Mouse (Mus musculus): ENCODE data around the gene Itgad. TPM values are rescaled to one million over a fixed set of nuclear protein-coding genes. Genes with fewer than 3 reads are reported as not detected.

Gene Itgad
- polyA plus RNA-seq, 1 experiment from 2014 or later = not detected

DNA sequence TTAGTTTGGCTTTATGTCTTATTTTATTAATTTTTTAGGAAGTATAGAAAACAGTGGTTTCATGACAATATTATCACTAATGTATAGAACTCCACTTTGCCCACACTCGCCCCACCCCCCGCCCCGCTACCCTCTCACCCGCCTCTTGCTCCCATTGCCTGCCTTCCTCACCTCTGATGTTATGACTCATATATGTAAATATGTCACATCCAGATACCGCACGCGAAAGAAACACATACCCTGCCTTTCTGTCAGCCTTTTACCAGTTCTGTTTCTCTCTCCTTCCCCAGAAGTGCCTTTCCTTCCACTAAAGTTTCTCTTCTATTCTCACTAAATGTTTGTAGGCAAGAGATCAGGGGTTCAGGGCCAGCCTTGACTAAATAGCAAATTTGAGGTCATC is 12.2 kb downstream of the Itgad start:
- no peak overlapping the region for H3K9ac ChIP-seq (ENCODE audit: low read length)
- H3K4me1 ChIP-seq (ENCODE audit: control insufficient read depth, insufficient read depth, low read length) = no peaks in the 10 kb centered on the region
- no peaks in the 10 kb centered on the region for H3K27me3 ChIP-seq (ENCODE audit: control insufficient read depth, insufficient read depth, low read length)
- H3K4me2 ChIP-seq (ENCODE audit: low read depth, low read length) = no peak overlapping the region
- H3K36me3 ChIP-seq (ENCODE audit: control insufficient read depth, insufficient read depth, low read length) = no peaks in the 10 kb centered on the region
- ATAC-seq (ENCODE audit: insufficient read depth, low FRiP score) = no peak
- WGBS = 67% methylated on average over 7 of the region's 7 CpGs
- no peak overlapping the region for H3K4me3 ChIP-seq (replicated peaks; ENCODE audit: low read length)
- no peak overlapping the region for H3K27ac ChIP-seq (ENCODE audit: low read length)
- H3K9me3 ChIP-seq (replicated peaks; ENCODE audit: control insufficient read depth, low read length) = no peaks in the 10 kb centered on the region

DNA sequence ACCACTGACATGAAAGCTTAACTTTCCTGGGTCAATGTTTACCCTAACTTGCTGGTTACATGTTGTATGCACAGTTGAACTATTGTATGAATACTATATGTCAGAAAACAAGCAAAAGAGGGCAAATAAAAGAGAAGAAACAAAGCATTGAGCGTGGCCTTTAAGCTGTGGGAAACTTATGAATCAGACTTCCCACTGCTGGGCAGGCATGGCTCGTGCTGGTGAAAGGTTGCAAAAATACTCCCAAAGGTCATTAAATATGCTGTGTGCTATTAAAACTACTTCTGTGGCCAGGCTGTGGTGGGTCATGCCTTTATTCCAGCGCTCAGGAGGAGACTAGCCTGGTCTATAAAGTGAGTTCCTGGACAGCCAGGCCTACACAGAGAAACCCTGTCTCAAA is 15.8 kb downstream of the Itgad start:
- no peak for ATAC-seq (ENCODE audit: insufficient read depth, low FRiP score)
- Histone ChIP-seq H3K4me2 (ENCODE audit: low read depth, low read length) (no peak overlapping the region), H3K27ac (ENCODE audit: low read length) (no peak overlapping the region), H3K9me3 (replicated peaks; ENCODE audit: control insufficient read depth, low read length) (no peaks in the 10 kb centered on the region), H3K4me3 (replicated peaks; ENCODE audit: low read length) (no peak overlapping the region), H3K4me1 (ENCODE audit: control insufficient read depth, insufficient read depth, low read length) (no peaks in the 10 kb centered on the region), H3K27me3 (ENCODE audit: control insufficient read depth, insufficient read depth, low read length) (no peaks in the 10 kb centered on the region), H3K9ac (ENCODE audit: low read length) (no peak overlapping the region), H3K36me3 (ENCODE audit: control insufficient read depth, insufficient read depth, low read length) (no peaks in the 10 kb centered on the region)
- 61% methylated on average over 3 of the region's 3 CpGs for WGBS

DNA sequence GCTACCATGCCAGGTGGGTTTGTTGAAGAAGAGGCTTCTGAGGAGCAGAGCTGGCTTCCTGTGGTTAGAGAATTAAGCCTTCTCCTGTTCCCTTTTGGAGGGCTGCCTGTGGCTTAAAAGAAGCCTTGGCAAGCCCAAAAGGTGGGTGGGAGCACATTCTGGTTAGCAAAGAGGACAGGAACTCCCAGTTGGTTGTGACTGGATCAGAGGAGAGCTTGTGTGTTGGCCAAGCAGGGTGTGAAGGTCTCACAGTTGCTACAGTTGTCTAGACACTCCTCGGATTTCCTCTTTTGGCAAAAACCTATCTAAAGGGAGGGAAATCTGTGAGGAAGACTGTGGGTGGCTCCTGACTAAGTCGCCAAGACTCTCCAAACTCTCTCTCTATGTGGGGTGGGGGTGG is 24.2 kb downstream of the Itgad start:
- Histone ChIP-seq H3K27ac (ENCODE audit: low read length) (no peak overlapping the region), H3K27me3 (ENCODE audit: control insufficient read depth, insufficient read depth, low read length) (no peaks in the 10 kb centered on the region), H3K4me3 (replicated peaks; ENCODE audit: low read length) (no peak overlapping the region), H3K4me2 (ENCODE audit: low read depth, low read length) (no peak overlapping the region), H3K36me3 (ENCODE audit: control insufficient read depth, insufficient read depth, low read length) (no peaks in the 10 kb centered on the region), H3K4me1 (ENCODE audit: control insufficient read depth, insufficient read depth, low read length) (no peaks in the 10 kb centered on the region), H3K9ac (ENCODE audit: low read length) (no peak overlapping the region), H3K9me3 (replicated peaks; ENCODE audit: control insufficient read depth, low read length) (no peaks in the 10 kb centered on the region)
- ATAC-seq (ENCODE audit: insufficient read depth, low FRiP score) = no peak
- WGBS = 72% methylated on average over 2 of the region's 2 CpGs

DNA sequence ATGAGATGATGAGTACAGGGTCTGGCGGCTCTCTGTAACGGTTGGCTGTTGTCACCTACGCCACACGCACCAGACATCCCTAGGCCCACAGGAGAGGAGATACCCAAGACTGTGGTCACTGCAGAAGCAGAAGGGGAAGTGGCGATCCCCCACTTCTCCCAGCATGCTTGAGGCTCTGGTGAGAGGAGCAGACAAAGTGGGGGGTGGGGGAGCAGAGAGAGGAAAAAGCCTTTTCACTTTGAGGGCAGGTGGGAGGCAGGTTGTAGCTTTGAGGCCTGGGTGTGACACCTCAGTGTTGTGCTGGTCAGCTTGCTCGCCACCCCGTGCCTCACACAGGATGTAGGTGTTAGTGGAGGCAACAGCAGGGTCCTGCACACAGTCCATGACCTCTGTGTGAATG is 25.9 kb downstream of the Itgad start:
- Histone ChIP-seq H3K9ac (ENCODE audit: low read length) (no peak overlapping the region), H3K4me3 (replicated peaks; ENCODE audit: low read length) (no peak overlapping the region), H3K27me3 (ENCODE audit: control insufficient read depth, insufficient read depth, low read length) (no peaks in the 10 kb centered on the region), H3K27ac (ENCODE audit: low read length) (no peak overlapping the region), H3K4me2 (ENCODE audit: low read depth, low read length) (no peak overlapping the region), H3K4me1 (ENCODE audit: control insufficient read depth, insufficient read depth, low read length) (no peaks in the 10 kb centered on the region), H3K9me3 (replicated peaks; ENCODE audit: control insufficient read depth, low read length) (no peaks in the 10 kb centered on the region), H3K36me3 (ENCODE audit: control insufficient read depth, insufficient read depth, low read length) (no peaks in the 10 kb centered on the region)
- ATAC-seq (ENCODE audit: insufficient read depth, low FRiP score) = no peak
- 68% methylated on average over 7 of the region's 7 CpGs for WGBS

DNA sequence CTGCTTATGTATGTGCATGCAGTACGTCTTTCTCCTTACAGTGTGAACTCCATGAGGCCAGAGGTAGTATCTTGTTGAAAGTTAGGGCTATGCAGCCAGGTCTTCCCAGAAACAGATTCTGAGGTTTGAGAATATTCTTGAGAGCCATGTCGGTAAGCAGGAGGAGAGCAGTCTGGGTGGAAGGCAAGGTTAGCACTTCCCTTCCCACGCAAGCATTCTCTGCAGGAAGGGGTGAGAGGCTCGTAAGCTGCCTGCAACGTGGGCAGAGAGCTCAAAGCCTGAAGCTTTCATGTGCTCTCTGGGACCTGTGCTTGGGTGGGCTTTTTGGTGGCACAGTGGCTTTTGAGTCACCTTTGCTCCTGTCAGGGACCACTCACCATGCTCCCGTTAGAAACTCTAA is 26.4 kb downstream of the Itgad start:
- H3K27ac ChIP-seq (ENCODE audit: low read length) = no peak overlapping the region
- no peak overlapping the region for H3K4me3 ChIP-seq (replicated peaks; ENCODE audit: low read length)
- no peak overlapping the region for H3K9ac ChIP-seq (ENCODE audit: low read length)
- no peaks in the 10 kb centered on the region for H3K9me3 ChIP-seq (replicated peaks; ENCODE audit: control insufficient read depth, low read length)
- no peak overlapping the region for H3K4me2 ChIP-seq (ENCODE audit: low read depth, low read length)
- H3K27me3 ChIP-seq (ENCODE audit: control insufficient read depth, insufficient read depth, low read length) = no peaks in the 10 kb centered on the region
- WGBS = 62% methylated on average over 6 of the region's 6 CpGs
- no peak for ATAC-seq (ENCODE audit: insufficient read depth, low FRiP score)
- no peaks in the 10 kb centered on the region for H3K36me3 ChIP-seq (ENCODE audit: control insufficient read depth, insufficient read depth, low read length)
- H3K4me1 ChIP-seq (ENCODE audit: control insufficient read depth, insufficient read depth, low read length) = no peaks in the 10 kb centered on the region

DNA sequence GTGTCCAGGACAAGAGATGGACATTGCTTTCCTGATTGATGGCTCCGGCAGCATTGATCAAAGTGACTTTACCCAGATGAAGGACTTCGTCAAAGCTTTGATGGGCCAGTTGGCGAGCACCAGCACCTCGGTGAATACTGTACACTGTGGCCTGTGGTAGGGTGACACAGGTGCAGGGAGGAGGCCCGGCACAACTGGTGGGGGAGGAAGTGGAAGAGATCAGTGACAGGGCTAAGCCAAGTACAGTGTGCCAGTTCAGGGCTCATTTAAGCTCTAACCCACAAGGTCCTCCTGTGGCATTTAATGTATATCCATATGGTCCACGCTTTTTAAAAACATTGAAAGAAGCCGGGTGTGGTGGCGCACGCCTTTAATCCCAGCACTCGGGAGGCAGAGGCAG is 27.5 kb downstream of the Itgad start:
- Histone ChIP-seq H3K36me3 (ENCODE audit: control insufficient read depth, insufficient read depth, low read length) (no peaks in the 10 kb centered on the region), H3K4me1 (ENCODE audit: control insufficient read depth, insufficient read depth, low read length) (no peaks in the 10 kb centered on the region), H3K27ac (ENCODE audit: low read length) (no peak overlapping the region), H3K9me3 (replicated peaks; ENCODE audit: control insufficient read depth, low read length) (no peaks in the 10 kb centered on the region), H3K4me3 (replicated peaks; ENCODE audit: low read length) (no peak overlapping the region), H3K4me2 (ENCODE audit: low read depth, low read length) (no peak overlapping the region), H3K27me3 (ENCODE audit: control insufficient read depth, insufficient read depth, low read length) (no peaks in the 10 kb centered on the region), H3K9ac (ENCODE audit: low read length) (no peak overlapping the region)
- no peak for ATAC-seq (ENCODE audit: insufficient read depth, low FRiP score)
- 85% methylated on average over 10 of the region's 10 CpGs for WGBS

DNA sequence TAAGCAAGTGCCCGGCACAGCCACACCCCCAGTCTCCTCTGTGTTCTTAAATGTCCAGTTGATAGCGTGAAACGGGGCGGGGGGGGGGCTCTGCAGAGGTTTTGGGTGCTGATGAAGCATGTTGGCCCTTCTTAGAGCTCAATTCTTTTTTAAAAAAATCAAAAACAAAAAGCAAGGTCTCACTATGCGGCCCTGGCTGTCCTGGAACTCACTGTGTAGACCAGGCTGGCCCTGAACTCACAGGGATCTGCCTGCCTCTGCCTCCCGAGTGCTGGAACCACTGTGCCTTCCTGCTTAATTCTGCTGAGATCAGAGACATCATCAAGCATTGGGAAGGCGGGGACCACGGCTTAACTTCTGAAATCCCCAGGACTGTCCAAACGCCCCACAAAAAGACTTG is 47.4 kb downstream of the Itgad start:
- no peaks in the 10 kb centered on the region for H3K4me1 ChIP-seq (ENCODE audit: control insufficient read depth, insufficient read depth, low read length)
- no peak overlapping the region for H3K9ac ChIP-seq (ENCODE audit: low read length)
- H3K27me3 ChIP-seq (ENCODE audit: control insufficient read depth, insufficient read depth, low read length) = no peaks in the 10 kb centered on the region
- 87% methylated on average over 9 of the region's 9 CpGs for WGBS
- H3K4me2 ChIP-seq (ENCODE audit: low read depth, low read length) = no peak overlapping the region
- no peaks in the 10 kb centered on the region for H3K36me3 ChIP-seq (ENCODE audit: control insufficient read depth, insufficient read depth, low read length)
- no peak overlapping the region for H3K4me3 ChIP-seq (replicated peaks; ENCODE audit: low read length)
- ATAC-seq (ENCODE audit: insufficient read depth, low FRiP score) = no peak
- H3K9me3 ChIP-seq (replicated peaks; ENCODE audit: control insufficient read depth, low read length) = no peaks in the 10 kb centered on the region
- no peak overlapping the region for H3K27ac ChIP-seq (ENCODE audit: low read length)

DNA sequence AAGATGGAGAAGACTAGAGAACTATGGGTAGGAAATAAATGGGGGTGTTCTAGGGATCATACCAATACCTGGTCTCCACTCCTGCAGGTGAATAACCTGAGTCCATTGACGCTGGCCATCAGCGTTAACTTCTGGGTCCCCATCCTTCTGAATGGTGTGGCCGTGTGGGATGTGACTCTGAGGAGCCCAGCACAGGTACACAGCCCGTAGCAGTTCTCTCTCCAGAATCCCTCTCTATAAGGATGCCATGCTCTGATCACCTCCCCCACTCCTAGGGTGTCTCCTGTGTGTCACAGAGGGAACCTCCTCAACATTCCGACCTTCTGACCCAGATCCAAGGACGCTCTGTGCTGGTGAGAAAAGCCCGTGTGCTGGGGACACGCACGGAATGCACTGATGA is 48.9 kb downstream of the Itgad start:
- no peaks in the 10 kb centered on the region for H3K4me1 ChIP-seq (ENCODE audit: control insufficient read depth, insufficient read depth, low read length)
- no peaks in the 10 kb centered on the region for H3K9me3 ChIP-seq (replicated peaks; ENCODE audit: control insufficient read depth, low read length)
- H3K4me2 ChIP-seq (ENCODE audit: low read depth, low read length) = no peak overlapping the region
- no peak overlapping the region for H3K9ac ChIP-seq (ENCODE audit: low read length)
- no peaks in the 10 kb centered on the region for H3K27me3 ChIP-seq (ENCODE audit: control insufficient read depth, insufficient read depth, low read length)
- WGBS = 85% methylated on average over 9 of the region's 9 CpGs
- no peak overlapping the region for H3K4me3 ChIP-seq (replicated peaks; ENCODE audit: low read length)
- no peak overlapping the region for H3K27ac ChIP-seq (ENCODE audit: low read length)
- no peak for ATAC-seq (ENCODE audit: insufficient read depth, low FRiP score)
- H3K36me3 ChIP-seq (ENCODE audit: control insufficient read depth, insufficient read depth, low read length) = no peaks in the 10 kb centered on the region

DNA sequence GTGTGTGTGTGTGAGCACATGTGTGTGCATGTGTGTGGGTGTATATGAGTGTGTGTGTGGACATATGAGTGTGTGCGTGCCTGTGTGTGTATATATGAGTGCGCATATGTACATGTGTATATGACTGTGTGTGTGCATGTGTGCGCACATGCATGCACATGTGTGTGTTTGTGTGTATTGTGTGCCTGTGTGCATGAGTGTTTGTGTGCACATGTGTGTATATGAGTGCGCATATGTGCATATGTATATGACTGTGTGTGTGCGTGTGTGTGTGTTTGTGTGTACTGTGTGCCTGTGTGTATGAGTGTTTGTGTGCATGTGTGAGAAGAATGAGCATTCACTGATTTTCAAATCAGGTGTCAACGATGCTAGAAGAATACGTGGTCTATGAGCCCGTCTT is 50.0 kb downstream of the Itgad start:
- no peaks in the 10 kb centered on the region for H3K27me3 ChIP-seq (ENCODE audit: control insufficient read depth, insufficient read depth, low read length)
- no peak for ATAC-seq (ENCODE audit: insufficient read depth, low FRiP score)
- H3K4me3 ChIP-seq (replicated peaks; ENCODE audit: low read length) = no peak overlapping the region
- no peaks in the 10 kb centered on the region for H3K4me1 ChIP-seq (ENCODE audit: control insufficient read depth, insufficient read depth, low read length)
- H3K36me3 ChIP-seq (ENCODE audit: control insufficient read depth, insufficient read depth, low read length) = no peaks in the 10 kb centered on the region
- 85% methylated on average over 8 of the region's 8 CpGs for WGBS
- no peaks in the 10 kb centered on the region for H3K9me3 ChIP-seq (replicated peaks; ENCODE audit: control insufficient read depth, low read length)
- no peak overlapping the region for H3K4me2 ChIP-seq (ENCODE audit: low read depth, low read length)
- H3K27ac ChIP-seq (ENCODE audit: low read length) = no peak overlapping the region
- H3K9ac ChIP-seq (ENCODE audit: low read length) = no peak overlapping the region

DNA sequence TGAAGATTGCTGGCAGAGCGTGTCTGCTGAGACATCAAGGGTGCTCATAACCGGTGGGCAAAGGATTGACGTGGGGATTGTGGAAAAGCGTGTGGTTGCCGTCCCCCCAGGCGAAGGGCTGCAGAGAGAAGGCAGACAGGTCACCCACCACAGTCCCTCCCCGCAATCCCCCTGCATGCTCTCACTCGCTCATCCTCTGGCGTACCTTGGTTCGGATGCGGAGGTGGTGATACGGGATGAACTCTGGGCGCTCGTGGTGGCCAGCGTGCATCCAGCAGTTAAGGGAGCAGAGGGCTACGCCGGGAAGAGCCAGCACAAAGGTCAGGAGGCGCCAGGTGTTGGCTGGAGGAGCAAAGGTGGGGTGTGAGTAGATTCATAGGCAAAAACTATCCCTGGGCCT is 51.5 kb downstream of the Itgad start:
- H3K4me1 ChIP-seq (ENCODE audit: control insufficient read depth, insufficient read depth, low read length) = no peaks in the 10 kb centered on the region
- no peak overlapping the region for H3K9ac ChIP-seq (ENCODE audit: low read length)
- no peak for ATAC-seq (ENCODE audit: insufficient read depth, low FRiP score)
- no peaks in the 10 kb centered on the region for H3K36me3 ChIP-seq (ENCODE audit: control insufficient read depth, insufficient read depth, low read length)
- WGBS = 76% methylated on average over 18 of the region's 18 CpGs
- H3K4me2 ChIP-seq (ENCODE audit: low read depth, low read length) = no peak overlapping the region
- no peaks in the 10 kb centered on the region for H3K9me3 ChIP-seq (replicated peaks; ENCODE audit: control insufficient read depth, low read length)
- no peaks in the 10 kb centered on the region for H3K27me3 ChIP-seq (ENCODE audit: control insufficient read depth, insufficient read depth, low read length)
- no peak overlapping the region for H3K27ac ChIP-seq (ENCODE audit: low read length)
- no peak overlapping the region for H3K4me3 ChIP-seq (replicated peaks; ENCODE audit: low read length)

Measured in stomach, embryonic 16.5 days (tissue).